Mouse (Mus musculus): ENCODE measurements at regions not wholly inside any gene's neighbourhood (a gene's known extent, or its start where the extent isn't known, plus 50 kb on each side); places are given as distances from the start of the nearest gene placed in this dataset.

- TF ChIP-seq GATA1 (IDR thresholded peaks at IDR 0.05; ENCODE audit: low read length) (no peak), TAL1 (IDR thresholded peaks at IDR 0.05; ENCODE audit: low read length) (no peak)
Measured at GRCm38 (mm10) chr14:64589126-64589525, 485.0 kb downstream of the Prss52 start.

Data from erythroblast, embryonic 14.5 days (primary cell).